Mouse (Mus musculus) lung, postnatal 0 days (tissue): ENCODE measurements around the gene Arhgap8.

Source experiments
- CTCF ChIP-seq: IDR thresholded peaks from 2 replicates; pipeline ENCODE4 v1.5.1; 2016; ENCODE audit warnings: antibody characterized with exemption, mild to moderate bottlenecking
- EP300 ChIP-seq: IDR thresholded peaks from 2 replicates; pipeline ENCODE4 v1.6.1; 2016; ENCODE audit warnings: antibody characterized with exemption, mild to moderate bottlenecking, control low read depth

GRCm38 (mm10) chr15:84697611-84698011 is 22.2 kb upstream of the Arhgap8 start:
- TF ChIP-seq CTCF (no peak), EP300 (no peak)
